In genomic region chr11:47093296-47093912, GRCm38 (mm10) we compare ENCODE assay signal across 22 mouse cellular contexts.
DNase-seq lines count a peak whose midpoint lies in the region; ATAC-seq and TF ChIP-seq lines count a peak whose summit lies in the region.
"Had no signal": no experiment of that assay in that cellular context is flagged by ENCODE, and none has a peak within 500 bp of the region (broad histone marks: within the 10 kb centered on the region; RNA-seq: fewer than 3 reads in every experiment).

No protein-coding gene starts in this region.

- peak; percentile 55; the same call in 1 of the 2 replicates for ATAC-seq in intestine, embryonic 14.5 days (replicated peaks; ENCODE audit: low FRiP score, low TSS enrichment, low read depth)
- no peak for ATAC-seq in intestine, postnatal 0 days
- ATAC-seq in stomach, postnatal 0 days (ENCODE audit: low FRiP score, low TSS enrichment), result peak; percentile 42; the same call in 1 of the 2 replicates
- no peak for ATAC-seq in heart, embryonic 12.5 days (ENCODE audit: insufficient number of reproducible peaks, low FRiP score)
- ATAC-seq: forebrain, embryonic 13.5 days had no signal

- no peak overlapping the region for H3K4me3 ChIP-seq in intestine, embryonic 14.5 days (ENCODE audit: low read depth, low read length)
- H3K4me3 ChIP-seq in intestine, postnatal 0 days (ENCODE audit: low read depth, low read length), result no peak overlapping the region
- H3K4me3 ChIP-seq in stomach, postnatal 0 days (ENCODE audit: low read depth, low read length), result no peak overlapping the region
- H3K4me3 ChIP-seq in heart, embryonic 12.5 days, result no peak overlapping the region
- H3K4me3 ChIP-seq: forebrain, embryonic 13.5 days; heart, adult 2 months; left cerebral cortex, adult 2 months; limb, embryonic 12.5 days; lung, embryonic 15.5 days; midbrain, embryonic 10.5 days had no signal

- TF ChIP-seq CTCF in intestine, postnatal 0 days (IDR thresholded peaks at IDR 0.05; ENCODE audit: low read depth), result no peak
- no peak for TF ChIP-seq CTCF in stomach, postnatal 0 days (IDR thresholded peaks at IDR 0.05; ENCODE audit: low read depth)

- TF ChIP-seq EP300 in stomach, postnatal 0 days (optimal IDR thresholded peaks at IDR 0.05), result no peak

- no peak overlapping the region for H3K9ac ChIP-seq in intestine, embryonic 14.5 days (ENCODE audit: low read length)
- no peak overlapping the region for H3K9ac ChIP-seq in intestine, postnatal 0 days (ENCODE audit: low read depth, low read length)
- H3K9ac ChIP-seq in stomach, postnatal 0 days (ENCODE audit: low read length), result no peak overlapping the region
- no peak overlapping the region for H3K9ac ChIP-seq in heart, embryonic 12.5 days
- H3K9ac ChIP-seq: forebrain, embryonic 13.5 days; limb, embryonic 12.5 days; liver, embryonic 14.5 days; lung, embryonic 15.5 days had no signal

- H3K36me3 ChIP-seq in intestine, embryonic 14.5 days (ENCODE audit: control insufficient read depth, insufficient read depth, low read length), result no peaks in the 10 kb centered on the region
- H3K36me3 ChIP-seq in intestine, postnatal 0 days (ENCODE audit: control insufficient read depth, insufficient read depth), result no peaks in the 10 kb centered on the region
- no peaks in the 10 kb centered on the region for H3K36me3 ChIP-seq in stomach, postnatal 0 days (ENCODE audit: control insufficient read depth, insufficient read depth, low read length)
- no peaks in the 10 kb centered on the region for H3K36me3 ChIP-seq in heart, embryonic 12.5 days
- H3K36me3 ChIP-seq: G1E; limb, embryonic 12.5 days; lung, embryonic 15.5 days; midbrain, embryonic 10.5 days had no signal

- WGBS in intestine, embryonic 14.5 days, result 43% methylated on average over 5 of the region's 5 CpGs
- 26% methylated on average over 5 of the region's 5 CpGs for WGBS in intestine, postnatal 0 days
- 33% methylated on average over 5 of the region's 5 CpGs for WGBS in stomach, postnatal 0 days
- 69% methylated on average over 5 of the region's 5 CpGs for WGBS in heart, embryonic 12.5 days

- H3K4me1 ChIP-seq in intestine, embryonic 14.5 days (replicated peaks; ENCODE audit: control insufficient read depth, insufficient read depth, low read length), result no peaks in the 10 kb centered on the region; the same call in 1 of the 2 replicates
- H3K4me1 ChIP-seq in intestine, postnatal 0 days (replicated peaks; ENCODE audit: control insufficient read depth, insufficient read depth, low read length), result no peaks in the 10 kb centered on the region
- no peaks in the 10 kb centered on the region for H3K4me1 ChIP-seq in stomach, postnatal 0 days (replicated peaks; ENCODE audit: control insufficient read depth, insufficient read depth)
- H3K4me1 ChIP-seq in heart, embryonic 12.5 days (replicated peaks), result 0 out of 2 replicates have a peak, but pooled peaks cover 3% of the 10 kb centered on the region
- H3K4me1 ChIP-seq: forebrain, embryonic 13.5 days; limb, embryonic 12.5 days; lung, embryonic 15.5 days; midbrain, embryonic 10.5 days had no signal

- peak overlapping the region; percentile 51 for H3K27ac ChIP-seq in intestine, embryonic 14.5 days (ENCODE audit: low read depth)
- no peak overlapping the region for H3K27ac ChIP-seq in intestine, postnatal 0 days (ENCODE audit: low read depth, low read length)
- no peak overlapping the region for H3K27ac ChIP-seq in stomach, postnatal 0 days (replicated peaks)
- no peak overlapping the region for H3K27ac ChIP-seq in heart, embryonic 12.5 days (ENCODE audit: poor library complexity, severe bottlenecking)
- H3K27ac ChIP-seq: forebrain, embryonic 13.5 days; heart, adult 2 months; left cerebral cortex, adult 2 months; limb, embryonic 12.5 days; liver, embryonic 14.5 days; lung, embryonic 15.5 days; macrophage; midbrain, embryonic 10.5 days had no signal

- H3K9me3 ChIP-seq in intestine, embryonic 14.5 days (ENCODE audit: control insufficient read depth, low read length), result no peaks in the 10 kb centered on the region
- H3K9me3 ChIP-seq in intestine, postnatal 0 days (ENCODE audit: control insufficient read depth), result no peaks in the 10 kb centered on the region
- H3K9me3 ChIP-seq in stomach, postnatal 0 days (ENCODE audit: control insufficient read depth, low read length), result no peaks in the 10 kb centered on the region
- H3K9me3 ChIP-seq in heart, embryonic 12.5 days (replicated peaks), result no peaks in the 10 kb centered on the region
- H3K9me3 ChIP-seq: forebrain, embryonic 13.5 days; G1E; limb, embryonic 12.5 days; lung, embryonic 15.5 days; midbrain, embryonic 10.5 days had no signal

- no peak for DNase-seq in intestine, embryonic 14.5 days (ENCODE audit: low spot score)
- DNase-seq in kidney, adult 8-10 months, result peak; percentile 16 to 33
- peak; percentile 19 for DNase-seq in kidney, postnatal 14 days
- peak; percentile 15 for DNase-seq in stomach, postnatal 0 days (ENCODE audit: low spot score)
- no peak for DNase-seq in heart, adult 9 months (ENCODE audit: low spot score in 2 of 2)
- DNase-seq in right cerebral cortex, postnatal 25 days, result no peak
- DNase-seq: cerebellum, adult 8-10 months; gastrocnemius, postnatal 25 days; heart, adult 2 months; retina, postnatal 1 day; right cerebral cortex, postnatal 4 days; thymus, postnatal 36 days had no signal

- no peaks in the 10 kb centered on the region for H3K27me3 ChIP-seq in intestine, embryonic 14.5 days (replicated peaks; ENCODE audit: control insufficient read depth, insufficient read depth, low read length)
- no peaks in the 10 kb centered on the region for H3K27me3 ChIP-seq in intestine, postnatal 0 days (replicated peaks; ENCODE audit: control insufficient read depth, insufficient read depth, low read length)
- no peaks in the 10 kb centered on the region for H3K27me3 ChIP-seq in stomach, postnatal 0 days (ENCODE audit: control insufficient read depth, insufficient read depth, low read length)
- no peaks in the 10 kb centered on the region for H3K27me3 ChIP-seq in heart, embryonic 12.5 days (replicated peaks)
- H3K27me3 ChIP-seq: forebrain, embryonic 13.5 days; limb, embryonic 12.5 days; lung, embryonic 15.5 days had no signal

- H3K4me2 ChIP-seq in intestine, embryonic 14.5 days (ENCODE audit: low read length), result no peak overlapping the region
- H3K4me2 ChIP-seq in intestine, postnatal 0 days (replicated peaks; ENCODE audit: low read depth), result no peak overlapping the region
- H3K4me2 ChIP-seq in stomach, postnatal 0 days (replicated peaks; ENCODE audit: low read depth), result no peak overlapping the region
- H3K4me2 ChIP-seq in heart, embryonic 12.5 days, result no peak overlapping the region
- H3K4me2 ChIP-seq: forebrain, embryonic 13.5 days; limb, embryonic 12.5 days; lung, embryonic 15.5 days had no signal

Comparison
In these comparisons a context has a peak if more than half of its experiments do, and no peak if none do; other contexts are left out.
1. ATAC-seq: peak in intestine, embryonic 14.5 days (single experiment) and stomach, postnatal 0 days (single experiment); none in intestine, postnatal 0 days (single experiment) and heart, embryonic 12.5 days (single experiment).
2. DNase-seq: peak in kidney, adult 8-10 months (2 of 2), kidney, postnatal 14 days (single experiment) and stomach, postnatal 0 days (single experiment); none in intestine, embryonic 14.5 days (single experiment), heart, adult 9 months (0 of 2) and right cerebral cortex, postnatal 25 days (single experiment).